Mouse (Mus musculus) lung, adult 2 months (tissue): ENCODE data around the gene Rpl10a. TPM values are rescaled to one million over a fixed set of nuclear protein-coding genes. Genes with fewer than 3 reads are reported as not detected.

ENCODE experiments used
- DNase-seq: peaks from one replicate; pipeline ENCODE4 v3.0.0; 2022
- H3K4me1 ChIP-seq: fragments of 200-500 bp; 2 replicates; pipeline ENCODE4 v1.6.1; 2011; ENCODE audit warnings: low read length; ENCODE audit not compliant: control insufficient read depth, insufficient read depth
- H3K4me3 ChIP-seq: fragments of 200-500 bp; replicated peaks from 2 replicates; pipeline ENCODE3; 2011; ENCODE audit warnings: low read depth, mild to moderate bottlenecking, control low read depth, low read length; ENCODE audit errors: extremely low read depth
- CTCF ChIP-seq: fragments of 200-500 bp; IDR thresholded peaks from 2 replicates; pipeline ENCODE4 v1.5.1; 2011; ENCODE audit warnings: mild to moderate bottlenecking, low read length, control low read depth; ENCODE audit not compliant: insufficient read depth
- POLR2A ChIP-seq: fragments of 200-500 bp; IDR thresholded peaks from 2 replicates; pipeline ENCODE4 v1.6.1; 2011; ENCODE audit warnings: low read depth, mild to moderate bottlenecking, control low read depth, low read length, borderline replicate concordance; ENCODE audit errors: extremely low read depth
- WGBS: fragments of 180-500 bp; shearing (Covaris S2); methylation state at CpG from one replicate; pipeline ENCODE4 v1.1.7; 2018; 5-methylcytosine and 5-hydroxymethylcytosine counted together
- polyA plus RNA-seq: library from polyadenylated mRNA; depleted of rRNA; stranded (reverse); fragments of >200 nt; gene quantifications from 2 replicates; pipeline ENCODE4 v1.2.3, GENCODE M21; 2012

The Rpl10a gene
- polyA plus RNA-seq, 1 experiment, result 1,664 TPM

GRCm38 (mm10) chr17:28305172-28305571 is 23.1 kb upstream of the Rpl10a start:
- H3K4me3 ChIP-seq, result no peak overlapping the region
- 49% methylated on average over 10 of the region's 10 CpGs for WGBS
- peaks cover 3% of the 10 kb centered on the region; the same call in 1 of the 2 replicates for H3K4me1 ChIP-seq
- TF ChIP-seq POLR2A, result no peak
- no peak for TF ChIP-seq CTCF
- DNase-seq, result no peak

- DNase-seq, result peak; percentile 92
- Histone ChIP-seq H3K4me1 (peaks cover 3% of the 10 kb centered on the region; the same call in 1 of the 2 replicates), H3K4me3 (no peak overlapping the region)
- no peak for TF ChIP-seq POLR2A
- TF ChIP-seq CTCF, result peak; percentile 92
- WGBS, result 8% methylated on average over 18 of the region's 18 CpGs
Observed at GRCm38 (mm10) chr17:28308297-28309195, 19.7 kb upstream of the Rpl10a start.

GRCm38 (mm10) chr17:28310831-28311230 is 17.4 kb upstream of the Rpl10a start:
- H3K4me1 ChIP-seq, result peaks cover 3% of the 10 kb centered on the region
- no peak for DNase-seq
- H3K4me3 ChIP-seq, result no peak overlapping the region
- WGBS, result 70% methylated on average over 3 of the region's 3 CpGs
- TF ChIP-seq CTCF (no peak), POLR2A (no peak)

GRCm38 (mm10) chr17:28311366-28312132 is 16.7 kb upstream of the Rpl10a start:
- WGBS, result 72% methylated on average over 5 of the region's 5 CpGs

GRCm38 (mm10) chr17:28312232-28313211 is 15.7 kb upstream of the Rpl10a start:
- Histone ChIP-seq H3K4me1 (peaks cover 3% of the 10 kb centered on the region), H3K4me3 (peak overlapping the region; percentile 12)
- 29% methylated on average over 17 of the region's 17 CpGs for WGBS
- no peak for TF ChIP-seq POLR2A
- TF ChIP-seq CTCF, result peak; percentile 24; the same call in 1 of the 2 replicates
- no peak for DNase-seq

More at GRCm38 (mm10) chr17:28311366-28312132, 16.7 kb upstream of the Rpl10a start:
- DNase-seq, result no peak
- Histone ChIP-seq H3K4me3 (no peak overlapping the region), H3K4me1 (peaks cover 3% of the 10 kb centered on the region)
- TF ChIP-seq POLR2A, result no peak
- no peak for TF ChIP-seq CTCF

- TF ChIP-seq CTCF, result no peak
- peak; percentile 90; the same call in 1 of the 2 replicates for TF ChIP-seq POLR2A
- peak within 1 kb of the TSS; percentile 77 for H3K4me3 ChIP-seq
- WGBS, result under 1% methylated on average over 69 of the region's 69 CpGs
- peaks cover 3% of the 10 kb centered on the region for H3K4me1 ChIP-seq
- peak; percentile 86 for DNase-seq
Observed at GRCm38 (mm10) chr17:28313212-28313879, 14.9 kb upstream of the Rpl10a start, which contains the start of gene Fance. Gene Fance, plus strand, starts transcription at chr17:28313519.

DNA sequence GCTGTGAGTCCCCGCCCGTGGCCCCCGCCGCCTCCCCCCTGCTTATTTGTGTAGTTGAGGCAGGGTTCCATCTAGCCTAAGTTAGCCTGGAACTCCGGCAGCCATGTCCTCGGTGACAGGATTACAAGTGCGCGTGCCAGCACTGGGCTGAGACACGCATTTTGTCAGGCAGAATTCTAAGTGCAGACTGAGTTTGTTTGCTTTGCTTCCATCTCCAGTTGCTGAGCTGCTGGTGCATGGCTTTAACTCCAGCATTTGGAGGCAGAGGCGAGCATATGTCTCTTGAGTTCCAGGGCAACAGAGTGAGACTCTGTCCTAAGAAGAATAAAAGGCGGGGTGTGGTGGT is 14.4 kb upstream of the Rpl10a start:
- no peaks in the 10 kb centered on the region; the same call in 1 of the 2 replicates for H3K4me1 ChIP-seq
- no peak for DNase-seq
- no peak for TF ChIP-seq CTCF
- no peak for TF ChIP-seq POLR2A
- WGBS, result 3% methylated on average over 11 of the region's 11 CpGs
- H3K4me3 ChIP-seq, result peak overlapping the region; percentile 77

DNA sequence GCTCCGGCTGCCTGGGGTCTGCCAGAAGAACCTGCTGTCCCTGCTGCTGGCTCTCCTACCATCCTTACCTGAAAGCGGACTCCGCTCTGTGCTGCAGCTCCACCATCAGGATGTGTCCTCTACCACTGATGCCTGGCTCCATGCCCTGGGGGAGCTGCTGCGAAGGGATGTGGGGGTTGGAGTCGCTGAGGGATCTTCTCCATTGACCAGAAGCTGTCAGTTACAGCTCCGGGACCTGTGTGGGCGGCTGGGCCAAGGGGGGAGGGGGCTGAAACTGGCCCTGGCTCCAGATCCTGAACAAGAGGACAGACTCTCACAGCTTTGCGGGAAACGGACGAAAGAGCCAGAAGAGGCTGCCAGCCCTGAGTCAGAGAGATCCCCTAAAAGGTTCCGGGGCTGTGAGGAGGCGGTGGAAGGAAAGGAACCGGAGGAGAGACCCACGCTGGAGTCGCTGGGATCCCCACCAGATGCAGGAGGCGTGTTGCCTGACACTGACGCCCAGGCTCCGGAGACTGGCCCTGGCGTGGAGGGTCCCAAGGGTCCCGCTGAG is 12.6 kb upstream of the Rpl10a start:
- H3K4me1 ChIP-seq, result no peaks in the 10 kb centered on the region; the same call in 1 of the 2 replicates
- no peak overlapping the region for H3K4me3 ChIP-seq
- 88% methylated on average over 20 of the region's 20 CpGs for WGBS
- DNase-seq, result no peak
- TF ChIP-seq POLR2A (no peak), CTCF (no peak)
